Mouse (Mus musculus) midbrain, postnatal 0 days (tissue): ENCODE measurements around the gene Ctsh. TPM values are rescaled to one million over a fixed set of nuclear protein-coding genes. Genes with fewer than 3 reads are reported as not detected.

Experiments used
- ATAC-seq: fragments of 200-750 bp; cut with Nextera tagmentation; 2 replicates; pipeline ENCODE4 v1.8.0; 2017; ENCODE audit warnings: moderate number of reproducible peaks, mild to moderate bottlenecking, moderate TSS enrichment, moderate library complexity; ENCODE audit not compliant: low FRiP score
- DNase-seq: peaks from one replicate; pipeline ENCODE4 v3.0.0-alpha.2; 2015; ENCODE audit warnings: low spot score
- H3K27ac ChIP-seq: fragments of 300-500 bp; sonication (generic); 2 replicates; pipeline ENCODE4 v1.5.1; 2014; ENCODE audit warnings: low read depth, mild to moderate bottlenecking, low read length, mixed read lengths
- H3K27me3 ChIP-seq: fragments of 300-500 bp; sonication (generic); 2 replicates; pipeline ENCODE4 v1.6.1; 2014; ENCODE audit warnings: low read length, control low read depth, mixed read lengths; ENCODE audit not compliant: insufficient read depth
- H3K36me3 ChIP-seq: fragments of 300-500 bp; sonication (generic); 2 replicates; pipeline ENCODE4 v1.6.1; 2014; ENCODE audit warnings: low read length, control low read depth, mixed read lengths; ENCODE audit not compliant: insufficient read depth
- H3K4me1 ChIP-seq: fragments of 300-500 bp; sonication (generic); 2 replicates; pipeline ENCODE4 v1.6.1; 2014; ENCODE audit warnings: mild to moderate bottlenecking, control low read depth, antibody characterized with exemption, low read length, mixed read lengths; ENCODE audit not compliant: insufficient read depth
- H3K4me2 ChIP-seq: fragments of 300-500 bp; sonication (generic); 2 replicates; pipeline ENCODE4 v1.6.1; 2014; ENCODE audit warnings: low read depth, mild to moderate bottlenecking, low read length, mixed read lengths; ENCODE audit not compliant: poor library complexity, severe bottlenecking
- H3K4me3 ChIP-seq: fragments of 300-500 bp; sonication (generic); 2 replicates; pipeline ENCODE4 v1.5.1; 2014; ENCODE audit warnings: low read depth, mild to moderate bottlenecking, low read length, moderate library complexity
- H3K9ac ChIP-seq: fragments of 300-500 bp; sonication (generic); replicated peaks from 2 replicates; pipeline ENCODE4 v1.6.1; 2014; ENCODE audit warnings: mild to moderate bottlenecking, low read length, moderate library complexity, mixed read lengths; ENCODE audit not compliant: poor library complexity, severe bottlenecking
- H3K9me3 ChIP-seq: fragments of 300-500 bp; sonication (generic); 2 replicates; pipeline ENCODE4 v1.6.1; 2016; ENCODE audit warnings: low read length, control low read depth
- CTCF ChIP-seq: IDR thresholded peaks from 2 replicates; pipeline ENCODE4 v1.5.1; 2016; ENCODE audit warnings: antibody characterized with exemption, mild to moderate bottlenecking
- WGBS: fragments of 180-500 bp; shearing (Covaris S2); extraction: QIAGEN DNeasy Blood & Tissue Kit; methylation state at CpG from one replicate; pipeline ENCODE4 v1.1.7; 2014; 5-methylcytosine and 5-hydroxymethylcytosine counted together
- polyA plus RNA-seq: library from polyadenylated mRNA; unstranded; fragments of >200 nt; fragmentation: Nextera tagmentation; extraction: Ambion mirVana; gene quantifications from 2 replicates; pipeline ENCODE4 v1.2.1, GENCODE M21; 2015
- total RNA-seq: library from RNA; depleted of rRNA; stranded (reverse); fragments of >200 nt; gene quantifications from 2 replicates; pipeline ENCODE4 v1.2.3, GENCODE M21; 2014

Ctsh gene
- total and polyA plus RNA-seq, 2 experiments from 2014 or later, result 21.4 to 35.5 TPM

DNA sequence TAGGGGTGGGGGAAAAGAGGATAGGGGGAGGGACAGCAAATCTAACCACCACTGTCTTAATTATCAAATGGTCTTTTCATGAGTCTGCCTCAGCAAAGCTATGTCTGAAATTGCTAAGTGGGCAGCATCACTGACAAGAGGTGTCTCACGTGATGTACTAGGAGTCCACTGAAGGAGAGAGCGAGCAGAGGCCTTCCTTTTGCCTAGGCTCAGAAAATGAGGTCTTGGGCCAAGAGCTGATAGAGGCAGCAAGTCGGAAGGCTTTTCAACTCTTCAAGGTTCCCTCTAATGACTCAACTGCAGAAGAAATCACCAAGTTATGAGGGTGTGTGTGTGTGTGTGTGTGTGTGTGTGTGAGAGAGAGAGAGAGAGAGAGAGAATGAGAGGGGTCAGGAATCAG is 30.2 kb downstream of the Ctsh start:
- no peak for DNase-seq
- 96% methylated on average over 3 of the region's 3 CpGs for WGBS
- TF ChIP-seq CTCF, result no peak
- no peaks in the 10 kb centered on the region for H3K9me3 ChIP-seq
- no peaks in the 10 kb centered on the region for H3K27me3 ChIP-seq
- no peak overlapping the region for H3K27ac ChIP-seq
- no peak overlapping the region for H3K4me2 ChIP-seq
- no peak for ATAC-seq
- no peak overlapping the region for H3K4me3 ChIP-seq
- H3K9ac ChIP-seq, result no peak overlapping the region
- no peaks in the 10 kb centered on the region for H3K4me1 ChIP-seq
- peaks cover 7% of the 10 kb centered on the region; the same call in 1 of the 2 replicates for H3K36me3 ChIP-seq

DNA sequence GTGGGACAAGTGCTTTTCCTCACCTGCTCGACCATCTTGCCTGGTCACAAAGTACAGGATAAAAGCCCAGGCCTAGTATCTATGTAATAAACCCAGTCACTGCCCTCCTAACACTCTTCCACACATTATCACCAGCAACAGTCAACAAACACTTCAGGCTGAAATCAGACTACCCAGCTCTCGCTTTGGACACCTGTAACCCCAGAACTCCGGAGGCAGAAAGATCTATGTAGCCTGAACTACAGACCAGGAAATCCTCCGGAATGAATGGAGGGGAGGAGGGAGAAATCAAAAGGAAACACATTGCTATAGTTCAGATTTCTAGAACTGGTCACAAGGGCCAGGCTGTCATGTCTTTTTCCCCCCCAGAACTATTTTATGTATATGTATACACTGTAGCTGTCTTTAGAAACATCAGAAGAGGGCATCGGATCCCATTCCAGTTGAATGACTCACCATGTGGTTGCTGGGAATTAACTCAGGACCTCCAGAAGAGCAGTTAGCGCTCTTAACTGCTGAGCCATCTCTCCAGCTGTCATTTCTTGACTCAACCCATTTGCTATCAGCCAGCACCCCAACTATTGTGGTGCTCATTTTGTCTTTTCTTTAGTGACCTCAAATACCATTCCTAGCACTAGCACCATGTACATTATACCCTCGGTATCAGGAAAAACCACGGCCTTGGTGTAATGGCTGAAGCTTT is 31.0 kb downstream of the Ctsh start:
- no peak for ATAC-seq
- H3K4me3 ChIP-seq, result no peak overlapping the region
- H3K4me1 ChIP-seq, result no peaks in the 10 kb centered on the region
- H3K9ac ChIP-seq, result no peak overlapping the region
- no peaks in the 10 kb centered on the region for H3K9me3 ChIP-seq
- no peak for TF ChIP-seq CTCF
- H3K27ac ChIP-seq, result no peak overlapping the region
- H3K27me3 ChIP-seq, result no peaks in the 10 kb centered on the region
- DNase-seq, result no peak
- WGBS, result 92% methylated on average over 8 of the region's 8 CpGs
- H3K4me2 ChIP-seq, result no peak overlapping the region
- peaks cover 10% of the 10 kb centered on the region for H3K36me3 ChIP-seq

- WGBS, result 86% methylated on average over 2 of the region's 2 CpGs
- no peak overlapping the region for H3K4me3 ChIP-seq
- ATAC-seq (peak; percentile 61), DNase-seq (no peak)
- H3K9ac ChIP-seq, result no peak overlapping the region
- no peak overlapping the region for H3K4me2 ChIP-seq
- TF ChIP-seq CTCF, result no peak
- peaks cover 25% of the 10 kb centered on the region for H3K36me3 ChIP-seq
- H3K9me3 ChIP-seq, result no peaks in the 10 kb centered on the region
- H3K27ac ChIP-seq, result no peak overlapping the region
- H3K4me1 ChIP-seq, result no peaks in the 10 kb centered on the region
- no peaks in the 10 kb centered on the region for H3K27me3 ChIP-seq
Observed at GRCm38 (mm10) chr9:90087906-90088485, 34.0 kb downstream of the Ctsh start.

DNA sequence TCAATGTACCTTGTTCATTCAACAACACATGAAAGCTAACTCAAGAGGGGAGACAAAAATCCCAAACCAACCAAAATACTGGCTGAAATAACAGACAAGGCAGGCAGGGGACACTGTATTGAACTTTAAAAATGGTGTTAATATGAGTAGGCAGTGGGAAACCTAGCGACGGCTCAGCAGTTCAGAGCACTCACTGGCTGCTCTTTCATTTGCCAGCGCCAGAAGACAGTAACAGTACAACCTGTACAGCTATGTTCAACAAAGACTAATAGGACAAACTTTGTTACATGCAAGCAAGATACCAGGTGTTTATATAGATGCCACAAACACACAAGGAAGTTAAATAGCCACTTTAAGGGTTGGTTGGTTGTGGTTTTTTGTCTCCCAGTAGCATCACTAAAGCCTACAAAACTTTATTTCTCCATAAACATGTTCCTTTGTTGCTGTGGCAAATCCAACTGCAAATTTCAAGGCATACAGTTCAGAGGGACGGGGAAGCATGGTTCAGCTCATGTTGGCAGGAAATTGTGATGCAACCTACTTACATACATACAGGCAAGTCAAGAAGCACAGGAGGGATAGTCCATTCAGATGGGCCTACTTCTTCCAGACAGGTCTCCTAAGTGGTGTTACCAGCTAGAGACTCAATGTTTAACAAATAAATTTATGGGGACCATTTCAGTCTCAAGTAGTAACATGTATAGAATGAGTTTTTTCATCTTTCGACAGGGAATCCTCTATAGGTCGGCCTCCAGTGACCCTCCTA is 35.6 kb downstream of the Ctsh start:
- no peak for DNase-seq
- Histone ChIP-seq H3K4me1 (no peaks in the 10 kb centered on the region), H3K9me3 (no peaks in the 10 kb centered on the region), H3K27ac (no peak overlapping the region), H3K27me3 (no peaks in the 10 kb centered on the region), H3K4me2 (no peak overlapping the region), H3K4me3 (no peak overlapping the region), H3K9ac (no peak overlapping the region), H3K36me3 (peaks cover 25% of the 10 kb centered on the region)
- 92% methylated on average over 6 of the region's 6 CpGs for WGBS
- no peak for ATAC-seq
- TF ChIP-seq CTCF, result no peak

- DNase-seq (no peak), ATAC-seq (no peak)
- no peak overlapping the region for H3K4me2 ChIP-seq
- no peak overlapping the region for H3K27ac ChIP-seq
- WGBS, result 87% methylated on average over 5 of the region's 5 CpGs
- H3K4me1 ChIP-seq, result no peaks in the 10 kb centered on the region
- H3K36me3 ChIP-seq, result peaks cover 23% of the 10 kb centered on the region
- no peaks in the 10 kb centered on the region for H3K27me3 ChIP-seq
- no peak; the same call in 1 of the 2 replicates for TF ChIP-seq CTCF
- H3K9me3 ChIP-seq, result no peaks in the 10 kb centered on the region
- no peak overlapping the region for H3K4me3 ChIP-seq
- no peak overlapping the region for H3K9ac ChIP-seq
Observed at GRCm38 (mm10) chr9:90098934-90099333, 45.0 kb downstream of the Ctsh start.

- peak; percentile 72 for DNase-seq
- no peaks in the 10 kb centered on the region for H3K27me3 ChIP-seq
- H3K9ac ChIP-seq, result no peak overlapping the region
- WGBS, result 51% methylated on average over 2 of the region's 2 CpGs
- no peak for ATAC-seq
- no peak overlapping the region for H3K4me3 ChIP-seq
- no peak overlapping the region for H3K4me2 ChIP-seq
- peaks cover 23% of the 10 kb centered on the region for H3K36me3 ChIP-seq
- H3K27ac ChIP-seq, result no peak overlapping the region
- peak; percentile 67 for TF ChIP-seq CTCF
- H3K4me1 ChIP-seq, result no peaks in the 10 kb centered on the region
- H3K9me3 ChIP-seq, result no peaks in the 10 kb centered on the region
Observed at GRCm38 (mm10) chr9:90100760-90101159, 46.8 kb downstream of the Ctsh start.
